Mouse (Mus musculus): ENCODE data around the gene Cdc42ep5. TPM values are rescaled to one million over a fixed set of nuclear protein-coding genes. Genes with fewer than 3 reads are reported as not detected.

The Cdc42ep5 gene
- polyA plus RNA-seq, 1 experiment from 2014 or later: 43.9 TPM

DNA sequence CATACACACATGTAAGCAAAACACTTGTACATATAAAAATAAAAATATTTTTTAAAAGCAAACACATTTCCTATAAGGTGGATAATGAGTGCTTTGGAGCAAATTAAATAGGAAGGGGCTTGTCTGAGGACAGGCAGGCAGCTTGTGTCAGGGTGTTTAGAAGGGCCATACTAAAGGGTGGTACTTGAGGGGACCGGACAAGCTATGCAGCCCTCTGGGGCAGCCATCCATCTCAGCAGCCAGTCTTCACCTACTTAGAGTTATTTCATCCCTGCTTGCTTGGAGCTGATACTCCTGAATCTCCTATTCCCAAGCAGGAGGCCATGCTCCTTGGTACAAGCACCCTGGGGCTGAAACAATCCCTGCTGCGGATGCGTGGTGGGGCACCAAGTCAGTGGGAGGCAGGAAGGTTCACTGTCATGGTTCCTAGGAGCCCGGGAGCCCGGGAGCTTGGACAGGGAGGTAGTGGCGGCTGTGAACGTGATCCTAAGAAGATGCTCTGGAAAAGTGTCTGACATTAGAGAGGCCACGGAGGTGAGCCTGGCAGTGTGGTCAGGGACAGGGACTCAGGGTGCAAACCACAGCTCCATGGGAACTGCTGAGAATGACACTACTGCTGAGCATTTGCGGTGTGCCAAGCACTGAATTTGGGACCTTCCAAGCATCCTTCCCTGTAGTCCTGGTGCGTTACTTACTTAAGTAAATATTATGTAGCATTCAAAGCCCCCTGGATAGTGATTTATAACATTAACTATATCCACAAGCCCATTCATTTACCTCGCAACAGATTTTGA is 37.5 kb downstream of the Cdc42ep5 start:
- Histone ChIP-seq H3K9ac (replicated peaks; ENCODE audit: low read length) (no peak overlapping the region), H3K27me3 (ENCODE audit: control insufficient read depth, insufficient read depth, low read length) (no peaks in the 10 kb centered on the region), H3K4me3 (ENCODE audit: low read depth, low read length) (no peak overlapping the region), H3K4me1 (ENCODE audit: control insufficient read depth, insufficient read depth, low read length) (0 out of 2 replicates have a peak, but pooled peaks cover 4% of the 10 kb centered on the region), H3K27ac (replicated peaks; ENCODE audit: low read depth, low read length) (no peak overlapping the region), H3K36me3 (replicated peaks; ENCODE audit: control insufficient read depth, insufficient read depth, low read depth, low read length) (no peaks in the 10 kb centered on the region), H3K9me3 (replicated peaks; ENCODE audit: control insufficient read depth, low read length) (no peaks in the 10 kb centered on the region), H3K4me2 (ENCODE audit: low read depth, low read length) (no peak overlapping the region)
- 87% methylated on average over 11 of the region's 11 CpGs for WGBS
- DNase-seq (ENCODE audit: low spot score): no peak
- no peak for ATAC-seq (replicated peaks; ENCODE audit: insufficient number of reproducible peaks, low FRiP score, low TSS enrichment, low read depth)

DNA sequence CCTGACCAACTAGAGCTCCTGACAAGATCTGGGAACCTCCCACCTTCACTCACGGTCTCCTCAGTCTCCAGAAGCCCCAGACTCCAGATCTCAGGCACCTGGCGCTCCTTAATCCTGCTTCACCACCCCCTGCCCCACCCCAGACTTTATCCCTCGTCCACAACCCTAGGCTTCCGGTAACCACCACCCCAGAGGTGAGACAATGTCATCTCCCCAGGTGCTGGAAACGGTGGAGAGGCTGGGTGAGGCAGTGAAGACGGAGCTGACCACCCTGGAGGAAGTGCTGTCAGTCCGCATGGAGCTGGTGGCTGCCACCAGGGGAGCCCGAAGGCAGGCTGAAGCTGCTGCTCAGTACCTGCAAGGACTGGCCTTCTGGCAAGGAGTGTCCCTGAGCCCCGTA is 39.4 kb downstream of the Cdc42ep5 start:
- H3K36me3 ChIP-seq (replicated peaks; ENCODE audit: control insufficient read depth, insufficient read depth, low read depth, low read length): no peaks in the 10 kb centered on the region
- no peak overlapping the region for H3K27ac ChIP-seq (replicated peaks; ENCODE audit: low read depth, low read length)
- 0 out of 2 replicates have a peak, but pooled peaks cover 4% of the 10 kb centered on the region for H3K4me1 ChIP-seq (ENCODE audit: control insufficient read depth, insufficient read depth, low read length)
- H3K4me2 ChIP-seq (ENCODE audit: low read depth, low read length): no peak overlapping the region
- DNase-seq (ENCODE audit: low spot score) (no peak), ATAC-seq (replicated peaks; ENCODE audit: insufficient number of reproducible peaks, low FRiP score, low TSS enrichment, low read depth) (no peak)
- no peaks in the 10 kb centered on the region; the same call in 1 of the 2 replicates for H3K27me3 ChIP-seq (ENCODE audit: control insufficient read depth, insufficient read depth, low read length)
- no peak overlapping the region for H3K9ac ChIP-seq (replicated peaks; ENCODE audit: low read length)
- no peaks in the 10 kb centered on the region for H3K9me3 ChIP-seq (replicated peaks; ENCODE audit: control insufficient read depth, low read length)
- 18% methylated on average over 9 of the region's 9 CpGs for WGBS
- no peak overlapping the region for H3K4me3 ChIP-seq (ENCODE audit: low read depth, low read length)

DNA sequence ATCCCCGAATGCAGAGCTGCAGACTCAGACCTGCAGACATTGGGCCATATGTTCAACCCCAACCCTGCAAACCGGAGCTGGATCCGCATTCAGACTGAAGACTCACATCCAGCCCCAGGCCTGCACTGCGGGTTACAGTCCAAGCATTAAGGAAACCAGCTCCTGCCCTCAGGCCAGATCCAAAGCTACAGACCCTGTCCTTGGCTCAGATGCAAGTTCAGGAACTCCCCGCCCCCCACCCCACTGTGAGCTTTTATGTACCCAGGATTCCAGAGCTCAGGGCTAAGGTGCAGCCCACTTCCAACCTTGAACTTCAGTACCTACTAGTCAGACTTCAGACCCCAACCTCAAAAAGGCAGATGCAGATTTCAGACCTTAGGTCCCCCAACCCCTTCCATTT is 39.8 kb downstream of the Cdc42ep5 start:
- DNase-seq (ENCODE audit: low spot score): no peak

DNA sequence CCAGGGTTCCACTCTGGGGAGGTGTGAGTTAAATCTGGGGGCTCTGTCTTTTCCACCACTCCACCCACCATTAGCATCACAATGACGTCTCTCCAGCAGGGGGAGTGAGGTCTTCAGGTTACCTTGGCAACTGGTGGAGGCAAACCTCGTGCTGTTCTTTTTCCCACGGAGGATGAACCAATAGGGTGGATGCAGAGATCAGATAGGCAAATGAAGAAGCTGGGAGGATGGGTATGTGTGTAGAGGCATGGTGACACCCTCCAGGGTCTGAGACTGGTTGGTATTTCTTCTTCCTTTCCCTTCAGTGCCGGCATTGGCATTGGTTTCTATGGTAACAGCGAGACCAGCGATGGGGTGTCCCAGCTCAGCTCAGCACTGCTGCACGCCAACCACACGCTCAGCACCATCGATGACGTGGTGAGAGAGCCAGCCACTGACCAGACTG is 40.3 kb downstream of the Cdc42ep5 start:
- no peak overlapping the region for H3K27ac ChIP-seq (replicated peaks; ENCODE audit: low read depth, low read length)
- no peaks in the 10 kb centered on the region for H3K9me3 ChIP-seq (replicated peaks; ENCODE audit: control insufficient read depth, low read length)
- H3K4me2 ChIP-seq (ENCODE audit: low read depth, low read length): peak overlapping the region; percentile 21
- H3K4me3 ChIP-seq (ENCODE audit: low read depth, low read length): no peak overlapping the region
- DNase-seq (ENCODE audit: low spot score): peak; percentile 76
- H3K4me1 ChIP-seq (ENCODE audit: control insufficient read depth, insufficient read depth, low read length): 0 out of 2 replicates have a peak, but pooled peaks cover 4% of the 10 kb centered on the region
- peaks cover 3% of the 10 kb centered on the region for H3K27me3 ChIP-seq (ENCODE audit: control insufficient read depth, insufficient read depth, low read length)
- peak; percentile 79 for ATAC-seq (replicated peaks; ENCODE audit: insufficient number of reproducible peaks, low FRiP score, low TSS enrichment, low read depth)
- 2% methylated on average over 10 of the region's 10 CpGs for WGBS
- H3K9ac ChIP-seq (replicated peaks; ENCODE audit: low read length): no peak overlapping the region
- no peaks in the 10 kb centered on the region for H3K36me3 ChIP-seq (replicated peaks; ENCODE audit: control insufficient read depth, insufficient read depth, low read depth, low read length)

More for the DNA sequence above, 39.8 kb downstream of the Cdc42ep5 start:
- no peak overlapping the region for H3K4me3 ChIP-seq (ENCODE audit: low read depth, low read length)
- no peaks in the 10 kb centered on the region for H3K36me3 ChIP-seq (replicated peaks; ENCODE audit: control insufficient read depth, insufficient read depth, low read depth, low read length)
- 0 out of 2 replicates have a peak, but pooled peaks cover 4% of the 10 kb centered on the region for H3K4me1 ChIP-seq (ENCODE audit: control insufficient read depth, insufficient read depth, low read length)
- WGBS: 11% methylated on average over 5 of the region's 5 CpGs
- H3K4me2 ChIP-seq (ENCODE audit: low read depth, low read length): peak overlapping the region; percentile 21
- no peak for ATAC-seq (replicated peaks; ENCODE audit: insufficient number of reproducible peaks, low FRiP score, low TSS enrichment, low read depth)
- H3K9ac ChIP-seq (replicated peaks; ENCODE audit: low read length): peak overlapping the region; percentile 6; the same call in 1 of the 2 replicates
- H3K9me3 ChIP-seq (replicated peaks; ENCODE audit: control insufficient read depth, low read length): no peaks in the 10 kb centered on the region
- H3K27ac ChIP-seq (replicated peaks; ENCODE audit: low read depth, low read length): no peak overlapping the region
- H3K27me3 ChIP-seq (ENCODE audit: control insufficient read depth, insufficient read depth, low read length): no peaks in the 10 kb centered on the region; the same call in 1 of the 2 replicates

DNA sequence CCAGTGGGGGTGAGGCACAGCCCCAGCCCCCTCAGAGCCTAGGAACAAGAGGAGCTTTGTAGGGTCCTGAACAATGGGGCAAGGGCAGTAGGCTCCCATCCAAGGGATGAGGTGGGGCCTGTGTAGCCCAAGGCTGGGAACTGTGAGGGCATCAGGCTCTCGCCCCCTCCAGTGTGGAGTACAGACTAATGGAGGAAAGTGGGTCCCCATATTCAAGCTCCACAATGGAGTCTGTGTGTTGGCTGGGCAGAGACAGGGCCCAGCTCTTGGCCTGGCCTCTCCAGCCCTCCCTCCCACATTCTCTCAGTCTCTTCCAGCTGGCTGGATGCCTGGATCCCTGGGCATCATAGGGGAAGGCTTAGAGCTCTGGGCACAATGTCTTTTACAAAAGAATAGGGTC is 40.9 kb downstream of the Cdc42ep5 start:
- 0 out of 2 replicates have a peak, but pooled peaks cover 4% of the 10 kb centered on the region for H3K4me1 ChIP-seq (ENCODE audit: control insufficient read depth, insufficient read depth, low read length)
- no peak overlapping the region for H3K4me3 ChIP-seq (ENCODE audit: low read depth, low read length)
- H3K9ac ChIP-seq (replicated peaks; ENCODE audit: low read length): no peak overlapping the region
- WGBS: 29% methylated on average over 1 of the region's 1 CpGs
- ATAC-seq (replicated peaks; ENCODE audit: insufficient number of reproducible peaks, low FRiP score, low TSS enrichment, low read depth) (peak; percentile 73), DNase-seq (ENCODE audit: low spot score) (peak; percentile 9)
- no peaks in the 10 kb centered on the region for H3K36me3 ChIP-seq (replicated peaks; ENCODE audit: control insufficient read depth, insufficient read depth, low read depth, low read length)
- H3K27ac ChIP-seq (replicated peaks; ENCODE audit: low read depth, low read length): 0 out of 2 replicates have a peak overlapping the region, but pooled peaks have one; percentile 1
- no peak overlapping the region for H3K4me2 ChIP-seq (ENCODE audit: low read depth, low read length)
- no peaks in the 10 kb centered on the region for H3K9me3 ChIP-seq (replicated peaks; ENCODE audit: control insufficient read depth, low read length)
- H3K27me3 ChIP-seq (ENCODE audit: control insufficient read depth, insufficient read depth, low read length): peaks cover 5% of the 10 kb centered on the region

DNA sequence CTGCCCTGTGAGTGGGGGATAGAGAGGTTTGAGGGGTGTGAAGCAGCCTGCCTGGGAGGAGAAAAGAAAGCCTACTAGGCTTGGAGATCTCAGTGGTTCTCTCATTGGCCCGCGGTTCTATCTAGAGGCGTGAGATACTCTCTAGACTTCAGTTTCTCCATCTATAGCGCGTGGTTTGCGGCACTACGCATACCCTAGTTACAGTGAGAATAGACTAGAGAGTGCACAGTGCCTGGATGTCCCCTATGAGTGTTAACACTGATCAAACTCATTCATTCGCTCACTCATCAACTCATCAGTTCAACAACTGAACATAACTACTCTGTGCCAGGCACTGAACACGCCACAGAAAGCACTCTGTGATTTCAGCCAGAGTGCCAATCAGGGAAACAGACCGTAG is 41.9 kb downstream of the Cdc42ep5 start:
- no peaks in the 10 kb centered on the region for H3K9me3 ChIP-seq (replicated peaks; ENCODE audit: control insufficient read depth, low read length)
- H3K27ac ChIP-seq (replicated peaks; ENCODE audit: low read depth, low read length): no peak overlapping the region
- ATAC-seq (replicated peaks; ENCODE audit: insufficient number of reproducible peaks, low FRiP score, low TSS enrichment, low read depth) (no peak), DNase-seq (ENCODE audit: low spot score) (no peak)
- H3K4me3 ChIP-seq (ENCODE audit: low read depth, low read length): no peak overlapping the region
- no peaks in the 10 kb centered on the region for H3K36me3 ChIP-seq (replicated peaks; ENCODE audit: control insufficient read depth, insufficient read depth, low read depth, low read length)
- H3K9ac ChIP-seq (replicated peaks; ENCODE audit: low read length): no peak overlapping the region
- WGBS: 90% methylated on average over 10 of the region's 10 CpGs
- peaks cover 5% of the 10 kb centered on the region for H3K27me3 ChIP-seq (ENCODE audit: control insufficient read depth, insufficient read depth, low read length)
- H3K4me1 ChIP-seq (ENCODE audit: control insufficient read depth, insufficient read depth, low read length): 0 out of 2 replicates have a peak, but pooled peaks cover 4% of the 10 kb centered on the region
- H3K4me2 ChIP-seq (ENCODE audit: low read depth, low read length): no peak overlapping the region

DNA sequence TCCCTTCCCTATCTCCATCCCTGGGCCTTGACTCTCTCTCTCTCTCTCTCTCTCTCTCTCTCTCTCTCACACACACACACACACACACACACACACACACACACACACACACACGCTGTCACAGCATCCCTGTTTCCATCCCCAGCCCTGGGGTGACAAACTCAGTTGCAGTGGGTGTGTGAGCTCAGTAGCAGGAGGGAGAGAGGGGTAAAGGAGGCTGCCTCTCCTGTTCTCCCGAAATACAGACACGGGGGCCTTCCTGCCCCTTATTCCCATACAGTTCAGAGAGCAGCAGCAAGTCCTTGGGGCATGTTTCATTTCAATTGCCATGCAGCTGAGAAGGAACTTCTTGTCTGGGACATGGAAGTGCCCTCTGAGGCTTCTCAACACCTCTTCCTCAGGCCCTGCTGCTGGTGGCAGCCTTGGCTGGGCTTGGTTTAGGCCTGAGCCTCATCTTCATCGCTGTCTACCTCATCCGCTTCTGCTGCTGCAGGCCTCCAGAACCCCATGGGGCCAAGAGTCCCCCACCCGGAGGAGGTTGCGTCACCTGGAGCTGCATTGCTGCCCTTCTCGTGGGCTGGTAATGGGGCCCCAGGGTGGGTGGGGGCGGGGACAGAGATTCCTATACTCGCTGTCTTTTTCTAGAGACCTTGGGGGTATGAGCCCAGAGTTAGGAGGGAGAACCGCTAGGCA is 42.4 kb downstream of the Cdc42ep5 start:
- Histone ChIP-seq H3K4me2 (ENCODE audit: low read depth, low read length) (no peak overlapping the region), H3K4me1 (ENCODE audit: control insufficient read depth, insufficient read depth, low read length) (0 out of 2 replicates have a peak, but pooled peaks cover 4% of the 10 kb centered on the region)

More for the DNA sequence above, 42.4 kb downstream of the Cdc42ep5 start:
- Histone ChIP-seq H3K9ac (replicated peaks; ENCODE audit: low read length) (no peak overlapping the region), H3K4me3 (ENCODE audit: low read depth, low read length) (no peak overlapping the region), H3K36me3 (replicated peaks; ENCODE audit: control insufficient read depth, insufficient read depth, low read depth, low read length) (no peaks in the 10 kb centered on the region), H3K27me3 (ENCODE audit: control insufficient read depth, insufficient read depth, low read length) (peaks cover 5% of the 10 kb centered on the region), H3K27ac (replicated peaks; ENCODE audit: low read depth, low read length) (no peak overlapping the region), H3K9me3 (replicated peaks; ENCODE audit: control insufficient read depth, low read length) (no peaks in the 10 kb centered on the region)
- no peak for DNase-seq (ENCODE audit: low spot score)
- WGBS: 41% methylated on average over 11 of the region's 11 CpGs
- no peak for ATAC-seq (replicated peaks; ENCODE audit: insufficient number of reproducible peaks, low FRiP score, low TSS enrichment, low read depth)
